Mouse (Mus musculus): ENCODE measurements around the gene 1700018B08Rik. TPM values are rescaled to one million over a fixed set of nuclear protein-coding genes. Genes with fewer than 3 reads are reported as not detected.

Gene 1700018B08Rik
- not detected in 2 replicates for total RNA-seq (2014; rRNA removed)
- not detected in 2 replicates for polyA plus RNA-seq (2012; rRNA removed)

DNA sequence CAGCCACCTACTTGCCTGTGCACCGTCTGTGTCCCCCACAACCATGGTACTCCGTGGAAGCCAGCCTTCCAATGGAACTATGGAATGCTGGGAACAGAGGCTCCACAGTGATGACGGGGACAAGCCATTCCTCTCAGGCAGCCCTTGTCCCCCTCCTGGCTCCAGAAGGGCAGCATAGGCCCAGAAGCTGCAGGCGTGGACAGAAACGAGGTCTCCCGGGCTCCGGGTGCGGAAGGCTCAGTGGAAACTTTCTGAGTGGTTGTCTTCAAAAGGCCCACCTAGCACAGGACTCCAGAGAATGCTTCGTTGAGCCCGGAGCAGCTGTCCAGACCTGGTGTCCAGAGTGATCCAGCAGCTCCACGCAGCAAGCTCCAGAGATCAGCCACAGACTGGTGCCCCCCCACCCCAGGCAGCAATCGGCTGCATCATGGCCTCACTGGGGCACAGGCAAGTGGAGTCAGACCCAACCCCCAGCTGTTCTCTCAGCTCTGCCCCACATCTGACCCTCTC lies at the start of gene 1700018B08Rik:
TSS of gene 1700018B08Rik (minus strand) at position 45 of the 510 bp plus-strand sequence.
- H3K36me3 ChIP-seq (ENCODE audit: control insufficient read depth, insufficient read depth, low read length), result no peaks in the 10 kb centered on the region
- H3K79me2 ChIP-seq (ENCODE audit: control insufficient read depth, insufficient read depth, low read length), result no peaks in the 10 kb centered on the region
- peaks cover 1% of the 10 kb centered on the region; the same call in 1 of the 2 replicates for H3K4me1 ChIP-seq (ENCODE audit: control insufficient read depth, insufficient read depth, low read length)
- no peak within 1 kb of the TSS for H3K27ac ChIP-seq (replicated peaks; ENCODE audit: insufficient read depth, low read depth, low read length)
- H3K4me3 ChIP-seq (ENCODE audit: insufficient read depth, low read depth, low read length), result no peak within 1 kb of the TSS
- no peak within 1 kb of the TSS for H3K9ac ChIP-seq (ENCODE audit: low read depth, low read length)
- WGBS, result 80% methylated on average over 12 of the region's 12 CpGs
- no peak for DNase-seq (ENCODE audit: extremely low read depth, low read depth, low spot score)
- H3K27me3 ChIP-seq (ENCODE audit: control insufficient read depth, insufficient read depth, low read length), result 0 out of 2 replicates have a peak, but pooled peaks cover 3% of the 10 kb centered on the region
- TF ChIP-seq CTCF (IDR thresholded peaks at IDR 0.05; ENCODE audit: low read depth, low read length) (no peak), POLR2A (IDR thresholded peaks at IDR 0.05; ENCODE audit: extremely low read depth, insufficient read depth, low read length) (no peak)

GRCm38 (mm10) chr8:121593293-121593692 lies 49.2 kb upstream of the 1700018B08Rik start:
- TF ChIP-seq POLR2A (IDR thresholded peaks at IDR 0.05; ENCODE audit: extremely low read depth, insufficient read depth, low read length) (no peak), CTCF (IDR thresholded peaks at IDR 0.05; ENCODE audit: low read depth, low read length) (no peak)
- no peak overlapping the region for H3K9ac ChIP-seq (ENCODE audit: low read depth, low read length)
- H3K36me3 ChIP-seq (ENCODE audit: control insufficient read depth, insufficient read depth, low read length), result peaks cover 28% of the 10 kb centered on the region
- 94% methylated on average over 5 of the region's 5 CpGs for WGBS
- H3K4me1 ChIP-seq (ENCODE audit: control insufficient read depth, insufficient read depth, low read length), result peaks cover 14% of the 10 kb centered on the region
- peaks cover 43% of the 10 kb centered on the region for H3K79me2 ChIP-seq (ENCODE audit: control insufficient read depth, insufficient read depth, low read length)
- no peaks in the 10 kb centered on the region for H3K27me3 ChIP-seq (ENCODE audit: control insufficient read depth, insufficient read depth, low read length)
- no peak for DNase-seq (ENCODE audit: extremely low read depth, low read depth, low spot score)
- no peak overlapping the region for H3K4me3 ChIP-seq (ENCODE audit: insufficient read depth, low read depth, low read length)
- H3K27ac ChIP-seq (replicated peaks; ENCODE audit: insufficient read depth, low read depth, low read length), result no peak overlapping the region

GRCm38 (mm10) chr8:121591178-121592066 lies 47.3 kb upstream of the 1700018B08Rik start:
- H3K36me3 ChIP-seq (ENCODE audit: control insufficient read depth, insufficient read depth, low read length), result peaks cover 16% of the 10 kb centered on the region
- TF ChIP-seq POLR2A (IDR thresholded peaks at IDR 0.05; ENCODE audit: extremely low read depth, insufficient read depth, low read length), result no peak
- TF ChIP-seq CTCF (IDR thresholded peaks at IDR 0.05; ENCODE audit: low read depth, low read length), result peak; percentile 52
- 5% methylated on average over 20 of the region's 20 CpGs for WGBS
- DNase-seq (ENCODE audit: extremely low read depth, low read depth, low spot score), result peak; percentile 64
- no peaks in the 10 kb centered on the region for H3K27me3 ChIP-seq (ENCODE audit: control insufficient read depth, insufficient read depth, low read length)
- peaks cover 43% of the 10 kb centered on the region for H3K79me2 ChIP-seq (ENCODE audit: control insufficient read depth, insufficient read depth, low read length)
- H3K4me3 ChIP-seq (ENCODE audit: insufficient read depth, low read depth, low read length), result peak overlapping the region; percentile 88
- H3K9ac ChIP-seq (ENCODE audit: low read depth, low read length), result peak overlapping the region; percentile 96
- peaks cover 14% of the 10 kb centered on the region for H3K4me1 ChIP-seq (ENCODE audit: control insufficient read depth, insufficient read depth, low read length)
- H3K27ac ChIP-seq (replicated peaks; ENCODE audit: insufficient read depth, low read depth, low read length), result peak overlapping the region; percentile 73

GRCm38 (mm10) chr8:121590203-121591177 lies 46.4 kb upstream of the 1700018B08Rik start, which contains the start of gene Map1lc3b:
TSS of gene Map1lc3b (plus strand) at chr8:121590361.
- peak within 1 kb of the TSS; percentile 88 for H3K4me3 ChIP-seq (ENCODE audit: insufficient read depth, low read depth, low read length)
- H3K27ac ChIP-seq (replicated peaks; ENCODE audit: insufficient read depth, low read depth, low read length), result peak within 1 kb of the TSS; percentile 73
- peaks cover 43% of the 10 kb centered on the region for H3K79me2 ChIP-seq (ENCODE audit: control insufficient read depth, insufficient read depth, low read length)
- peak; percentile 68 for DNase-seq (ENCODE audit: extremely low read depth, low read depth, low spot score)
- H3K4me1 ChIP-seq (ENCODE audit: control insufficient read depth, insufficient read depth, low read length), result peaks cover 14% of the 10 kb centered on the region
- no peaks in the 10 kb centered on the region for H3K27me3 ChIP-seq (ENCODE audit: control insufficient read depth, insufficient read depth, low read length)
- H3K9ac ChIP-seq (ENCODE audit: low read depth, low read length), result peak within 1 kb of the TSS; percentile 96
- WGBS, result under 1% methylated on average over 94 of the region's 94 CpGs
- H3K36me3 ChIP-seq (ENCODE audit: control insufficient read depth, insufficient read depth, low read length), result peaks cover 12% of the 10 kb centered on the region
- TF ChIP-seq POLR2A (IDR thresholded peaks at IDR 0.05; ENCODE audit: extremely low read depth, insufficient read depth, low read length) (peak; percentile 90), CTCF (IDR thresholded peaks at IDR 0.05; ENCODE audit: low read depth, low read length) (no peak)

DNA sequence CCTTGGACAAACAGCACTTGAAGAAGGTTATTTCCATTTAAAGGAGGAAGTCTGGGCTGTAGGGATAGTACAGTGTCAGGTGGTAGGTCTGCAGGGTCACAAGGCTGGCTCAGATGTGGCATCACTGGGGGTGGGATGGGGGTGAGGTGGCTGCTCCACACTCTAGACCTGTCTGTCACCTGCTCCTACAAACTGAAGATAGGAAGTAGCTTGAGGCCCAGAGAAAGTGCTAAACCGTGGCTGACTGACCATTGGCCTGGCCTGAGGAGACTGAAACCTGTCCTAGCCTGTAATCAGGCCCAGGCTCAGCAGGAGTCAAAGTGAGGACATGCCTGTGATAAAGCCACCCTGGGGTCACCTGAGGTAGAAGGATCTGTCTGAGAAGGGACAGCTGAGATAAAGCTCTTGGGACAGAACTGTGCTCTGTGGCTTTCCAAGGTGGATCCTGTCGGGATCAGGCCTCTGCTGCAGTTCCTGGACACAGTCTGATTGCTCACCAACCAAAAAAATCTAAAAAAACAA lies 45.1 kb upstream of the 1700018B08Rik start:
- WGBS, result 85% methylated on average over 2 of the region's 2 CpGs
- no peak for TF ChIP-seq POLR2A (IDR thresholded peaks at IDR 0.05; ENCODE audit: extremely low read depth, insufficient read depth, low read length)
- TF ChIP-seq CTCF (IDR thresholded peaks at IDR 0.05; ENCODE audit: low read depth, low read length), result no peak
- peaks cover 4% of the 10 kb centered on the region for H3K36me3 ChIP-seq (ENCODE audit: control insufficient read depth, insufficient read depth, low read length)
- H3K79me2 ChIP-seq (ENCODE audit: control insufficient read depth, insufficient read depth, low read length), result peaks cover 39% of the 10 kb centered on the region
- no peak for DNase-seq (ENCODE audit: extremely low read depth, low read depth, low spot score)
- H3K27ac ChIP-seq (replicated peaks; ENCODE audit: insufficient read depth, low read depth, low read length), result no peak overlapping the region
- H3K4me1 ChIP-seq (ENCODE audit: control insufficient read depth, insufficient read depth, low read length), result peaks cover 18% of the 10 kb centered on the region
- H3K27me3 ChIP-seq (ENCODE audit: control insufficient read depth, insufficient read depth, low read length), result no peaks in the 10 kb centered on the region
- H3K9ac ChIP-seq (ENCODE audit: low read depth, low read length), result no peak overlapping the region
- H3K4me3 ChIP-seq (ENCODE audit: insufficient read depth, low read depth, low read length), result no peak overlapping the region

Data from liver, adult 2 months (tissue).